Mouse (Mus musculus) heart, adult 2 months (tissue): Measurements from ENCODE around the gene Dhrs7c. TPM values are rescaled to one million over a fixed set of nuclear protein-coding genes. Genes with fewer than 3 reads are reported as not detected.

Experiments
- DNase-seq, 2 experiments: peaks; one replicate each; pipeline ENCODE4 v3.0.0; 2021
- H3K27ac ChIP-seq: fragments of 200-600 bp; 2 replicates; pipeline ENCODE4 v1.8.1; 2022
- H3K27me3 ChIP-seq: fragments of 200-500 bp; 2 replicates; pipeline ENCODE4 v1.6.1; 2012; ENCODE audit warnings: mild to moderate bottlenecking, low read length, inconsistent platforms, mixed read lengths; ENCODE audit not compliant: control insufficient read depth, insufficient read depth
- H3K36me3 ChIP-seq: fragments of 200-500 bp; 2 replicates; pipeline ENCODE4 v1.6.1; 2012; ENCODE audit warnings: low read length, inconsistent platforms; ENCODE audit not compliant: control insufficient read depth, insufficient read depth
- H3K4me1 ChIP-seq: fragments of 200-500 bp; 2 replicates; pipeline ENCODE4 v1.6.1; 2011; ENCODE audit warnings: low read length; ENCODE audit not compliant: control insufficient read depth, insufficient read depth
- H3K4me3 ChIP-seq: fragments of 200-600 bp; 2 replicates; pipeline ENCODE4 v1.8.1; 2022
- H3K79me2 ChIP-seq: fragments of 200-500 bp; replicated peaks from 2 replicates; pipeline ENCODE4 v1.6.1; 2012; ENCODE audit warnings: mild to moderate bottlenecking, inconsistent platforms, low read length, moderate library complexity, mixed read lengths; ENCODE audit not compliant: control insufficient read depth, insufficient read depth
- H3K9ac ChIP-seq: fragments of 200-500 bp; 2 replicates; pipeline ENCODE4 v1.6.1; 2012; ENCODE audit warnings: low read depth, mild to moderate bottlenecking, control low read depth, inconsistent platforms, low read length, mixed read lengths
- CTCF ChIP-seq: fragments of 200-600 bp; IDR thresholded peaks from 2 replicates; pipeline ENCODE4 v1.8.1; 2022; ENCODE audit warnings: antibody characterized with exemption, mild to moderate bottlenecking, moderate library complexity
- EP300 ChIP-seq: fragments of 200-500 bp; IDR thresholded peaks from 2 replicates; pipeline ENCODE4 v1.6.1; 2011; ENCODE audit warnings: low read depth, low read length, control low read depth; ENCODE audit not compliant: insufficient read depth
- POLR2A ChIP-seq: fragments of 200-500 bp; IDR thresholded peaks from 2 replicates; pipeline ENCODE4 v1.6.1; 2011; ENCODE audit warnings: mild to moderate bottlenecking, low read depth, low read length, control low read depth; ENCODE audit not compliant: insufficient read depth
- WGBS: fragments of 180-500 bp; shearing (Covaris S2); methylation state at CpG from one replicate; pipeline ENCODE4 v1.1.7; 2018; 5-methylcytosine and 5-hydroxymethylcytosine counted together
- intact Hi-C: fragments of 180-260 bp; cut with DNase I; formaldehyde crosslinking; loops from one replicate; pipeline ENCODE4 v1.15.1; 2025
- polyA plus RNA-seq: library from polyadenylated mRNA; depleted of rRNA; stranded (reverse); fragments of >200 nt; gene quantifications from 2 replicates; pipeline ENCODE4 v1.2.3, GENCODE M21; 2012; rRNA removed
- total RNA-seq, 2 experiments: library from RNA; stranded (reverse); gene quantifications; 2 replicates each; pipeline ENCODE4 v1.2.3; 2021

Dhrs7c gene
- total and polyA plus RNA-seq, 3 experiments: 178 to 217 (median 214) TPM

DNA sequence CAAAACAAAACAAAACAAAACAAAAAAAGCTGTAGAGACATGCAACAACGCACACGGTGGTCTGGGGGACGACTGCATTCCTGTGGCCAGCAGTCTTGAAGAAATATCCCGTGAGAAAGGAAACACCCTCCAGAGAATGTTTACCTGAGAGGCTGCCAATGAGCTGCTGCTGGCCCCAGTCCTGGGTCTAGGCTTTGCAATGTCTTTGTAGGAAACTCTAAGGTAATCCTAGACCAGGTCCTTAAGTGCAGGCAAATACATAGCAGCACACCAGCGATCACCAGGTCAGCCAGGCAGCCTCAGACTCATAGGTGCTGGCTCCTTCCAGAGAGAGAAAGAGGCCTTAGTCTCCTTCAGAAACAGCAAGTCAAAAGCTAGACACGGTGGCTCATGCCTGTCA is 56.0 kb downstream of the Dhrs7c start:
- H3K27ac ChIP-seq: no peak overlapping the region
- intact Hi-C loops: loop anchor here (2.0 kb wide), 1 partner anchor 35 kb away; no protein-coding TSS in a partner anchor
- H3K79me2 ChIP-seq: no peaks in the 10 kb centered on the region
- H3K27me3 ChIP-seq: no peaks in the 10 kb centered on the region
- no peaks in the 10 kb centered on the region for H3K4me1 ChIP-seq
- DNase-seq: no peak
- no peaks in the 10 kb centered on the region for H3K36me3 ChIP-seq
- no peak overlapping the region for H3K4me3 ChIP-seq
- 57% methylated on average over 6 of the region's 6 CpGs for WGBS
- TF ChIP-seq CTCF (no peak), POLR2A (no peak), EP300 (no peak)
- H3K9ac ChIP-seq: no peak overlapping the region

DNA sequence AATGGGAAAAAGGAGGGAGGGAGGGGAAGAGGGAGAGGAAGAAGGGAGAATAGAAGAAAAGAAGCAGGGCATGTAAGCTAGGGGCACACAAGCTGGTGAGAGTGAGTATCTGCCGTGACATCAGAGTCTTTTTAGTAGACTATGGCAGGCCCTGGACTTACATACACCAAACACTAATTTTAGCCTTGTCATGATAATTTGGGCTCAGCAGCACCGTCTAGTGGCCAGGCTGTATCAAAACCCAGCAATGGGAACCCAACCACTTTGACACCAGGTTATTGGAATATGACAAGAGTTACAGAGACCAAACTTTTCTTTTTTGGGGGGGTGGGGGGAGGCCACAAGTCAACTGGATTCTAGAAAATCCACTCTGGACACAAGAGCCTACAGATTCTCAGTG is 57.0 kb downstream of the Dhrs7c start:
- Histone ChIP-seq H3K27ac (no peak overlapping the region), H3K4me3 (no peak overlapping the region), H3K27me3 (no peaks in the 10 kb centered on the region), H3K79me2 (no peaks in the 10 kb centered on the region), H3K9ac (no peak overlapping the region), H3K36me3 (no peaks in the 10 kb centered on the region), H3K4me1 (no peaks in the 10 kb centered on the region)
- 23% methylated on average over 2 of the region's 2 CpGs for WGBS
- peak; percentile 17 to 44 for DNase-seq
- TF ChIP-seq CTCF (peak; percentile 74), EP300 (no peak)
- intact Hi-C loops: loop anchor here (2.0 kb wide), 1 partner anchor 36 kb away; no protein-coding TSS in a partner anchor

DNA sequence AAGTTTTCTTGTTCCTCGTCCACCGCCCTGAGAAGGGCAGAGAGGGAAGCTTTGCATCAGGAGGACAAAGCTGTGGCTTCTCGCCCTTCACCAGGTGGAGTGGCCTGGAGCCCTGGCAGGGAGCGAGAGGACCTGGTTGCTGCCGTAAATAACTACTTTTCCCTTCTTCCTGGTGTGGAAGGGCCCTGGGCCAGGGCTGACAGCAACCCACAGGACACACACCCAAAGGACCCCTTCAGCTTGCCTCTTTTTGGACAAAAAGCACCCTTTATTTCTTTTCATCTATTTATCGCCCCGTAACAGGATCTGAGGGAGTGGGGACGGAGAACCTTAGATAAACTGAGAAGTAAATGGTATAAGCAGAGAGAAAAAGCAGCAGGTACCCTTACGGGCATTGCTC is 60.5 kb downstream of the Dhrs7c start:
- H3K27ac ChIP-seq: no peak overlapping the region
- H3K27me3 ChIP-seq: no peaks in the 10 kb centered on the region
- no peaks in the 10 kb centered on the region for H3K79me2 ChIP-seq
- DNase-seq: no peak
- intact Hi-C loops: no loop called here
- H3K4me1 ChIP-seq: no peaks in the 10 kb centered on the region
- H3K36me3 ChIP-seq: no peaks in the 10 kb centered on the region
- WGBS: 88% methylated on average over 9 of the region's 9 CpGs
- H3K4me3 ChIP-seq: no peak overlapping the region
- TF ChIP-seq CTCF: no peak
- no peak for TF ChIP-seq POLR2A
- no peak for TF ChIP-seq EP300
- no peak overlapping the region for H3K9ac ChIP-seq

DNA sequence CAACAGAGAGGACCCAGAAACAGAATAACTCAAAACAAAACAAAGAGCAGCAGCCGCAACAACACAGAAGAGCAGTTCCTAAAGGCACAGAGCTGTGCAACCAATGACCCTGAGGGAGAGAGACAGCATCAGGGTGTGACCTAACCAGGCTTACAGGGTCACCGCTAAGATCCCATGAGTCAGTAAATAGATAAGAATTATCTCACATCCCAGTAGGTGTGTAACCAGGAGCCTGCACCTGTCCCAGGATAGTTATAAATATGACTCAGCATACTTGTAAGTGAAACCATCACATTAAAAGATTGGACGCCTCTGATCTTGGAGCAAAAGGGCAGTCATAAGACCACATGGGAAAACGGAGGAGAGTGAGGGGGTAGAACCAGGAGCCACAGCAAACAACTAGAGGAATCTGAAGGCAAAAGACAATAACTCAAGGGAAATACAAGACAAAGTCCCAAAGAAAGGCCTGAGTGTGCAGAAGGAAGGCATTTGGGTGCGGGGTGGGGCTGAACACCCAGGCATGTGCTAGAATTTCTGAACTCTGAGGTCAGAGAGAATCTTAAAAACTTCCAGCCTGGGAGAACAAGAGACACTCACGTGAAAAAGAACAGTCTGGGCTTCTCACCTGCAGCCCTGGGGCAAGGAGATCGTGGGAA is 62.9 kb downstream of the Dhrs7c start:
- 64% methylated on average over 7 of the region's 7 CpGs for WGBS
- Histone ChIP-seq H3K36me3 (no peaks in the 10 kb centered on the region), H3K27me3 (no peaks in the 10 kb centered on the region), H3K79me2 (no peaks in the 10 kb centered on the region), H3K9ac (no peak overlapping the region), H3K4me3 (no peak overlapping the region), H3K27ac (peak overlapping the region; percentile 33; the same call in 1 of the 2 replicates), H3K4me1 (no peaks in the 10 kb centered on the region)
- no peak for TF ChIP-seq POLR2A
- no peak for TF ChIP-seq EP300
- no peak for TF ChIP-seq CTCF
- no peak for DNase-seq
- intact Hi-C loops: no loop called here

DNA sequence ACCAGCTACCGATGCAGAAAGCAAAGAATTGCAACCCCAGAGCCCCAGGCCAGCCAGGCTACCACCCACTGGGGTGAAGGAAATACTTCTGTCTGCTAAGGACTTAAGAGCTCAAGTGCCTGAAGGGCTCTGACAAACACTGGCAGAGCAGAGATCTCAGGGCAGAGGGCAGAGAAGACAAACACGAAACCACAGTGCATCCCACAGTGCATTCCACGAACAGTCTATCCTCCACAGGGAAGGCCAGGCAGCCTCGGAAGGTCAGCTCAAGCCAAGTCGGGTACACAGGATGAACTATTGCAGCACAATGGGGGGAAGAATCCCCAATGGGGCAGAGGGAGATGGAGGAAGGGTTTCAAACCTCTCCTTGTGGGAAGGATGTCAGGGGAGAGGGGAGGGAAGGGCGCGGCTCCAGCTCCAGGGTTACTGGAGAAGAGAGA is 63.4 kb downstream of the Dhrs7c start:
- Histone ChIP-seq H3K4me3 (no peak overlapping the region), H3K79me2 (no peaks in the 10 kb centered on the region), H3K4me1 (no peaks in the 10 kb centered on the region), H3K9ac (no peak overlapping the region), H3K27me3 (no peaks in the 10 kb centered on the region), H3K36me3 (no peaks in the 10 kb centered on the region), H3K27ac (peak overlapping the region; percentile 33; the same call in 1 of the 2 replicates)
- intact Hi-C loops: no loop called here
- WGBS: 26% methylated on average over 7 of the region's 7 CpGs
- DNase-seq: no peak
- TF ChIP-seq EP300 (0 out of 2 replicates have a peak, but pooled peaks have one; percentile 18), POLR2A (no peak), CTCF (no peak)

DNA sequence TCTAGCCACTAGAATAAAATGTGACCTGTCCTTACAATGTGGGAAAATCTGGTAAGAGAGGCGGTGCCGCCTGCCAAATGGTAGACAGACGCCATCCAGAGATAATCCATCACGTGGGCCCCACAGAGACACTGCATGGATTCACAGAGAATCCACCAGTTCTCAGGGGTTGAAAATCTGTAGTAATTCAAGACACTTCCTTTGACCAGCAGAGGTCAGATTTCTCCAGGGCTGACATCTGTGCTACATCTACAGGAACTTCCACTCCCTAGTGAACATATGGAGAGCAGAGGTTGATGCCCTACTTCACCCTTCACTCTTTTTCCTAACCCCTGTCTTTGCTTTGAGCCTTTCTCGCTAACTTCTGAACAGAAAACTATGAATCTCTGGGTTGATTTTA is 67.1 kb downstream of the Dhrs7c start:
- H3K4me1 ChIP-seq: no peaks in the 10 kb centered on the region
- intact Hi-C loops: no loop called here
- H3K36me3 ChIP-seq: no peaks in the 10 kb centered on the region
- no peak overlapping the region for H3K9ac ChIP-seq
- no peaks in the 10 kb centered on the region for H3K27me3 ChIP-seq
- DNase-seq: no peak
- no peak overlapping the region for H3K27ac ChIP-seq
- H3K79me2 ChIP-seq: no peaks in the 10 kb centered on the region
- 72% methylated on average over 5 of the region's 5 CpGs for WGBS
- TF ChIP-seq CTCF (peak; percentile 36), EP300 (no peak)
- H3K4me3 ChIP-seq: no peak overlapping the region

Other genes starting within 250 kb of the Dhrs7c start
- gene Rcvrn, start 102.9 kb upstream of the Dhrs7c start, total RNA-seq: not detected
- gene Rcvrn, start 102.9 kb upstream of the Dhrs7c start, polyA plus RNA-seq: not detected in 2 replicates
- gene Glp2r, start 27.0 kb upstream of the Dhrs7c start, total RNA-seq: not detected
- not detected in 2 replicates for gene Glp2r, start 27.0 kb upstream of the Dhrs7c start, polyA plus RNA-seq
- gene Gsg1l2, start 23.6 kb upstream of the Dhrs7c start, total RNA-seq: not detected
- not detected in 2 replicates for gene Gsg1l2, start 23.6 kb upstream of the Dhrs7c start, polyA plus RNA-seq
- gene Usp43, start 124.0 kb downstream of the Dhrs7c start, total RNA-seq: 1 to 10 TPM; 1.6 to 1.7 TPM
- gene Usp43, start 124.0 kb downstream of the Dhrs7c start, polyA plus RNA-seq: 1.1 and 1.4 TPM in 2 replicates
- gene Cfap52, start 167.5 kb downstream of the Dhrs7c start, total RNA-seq: not detected
- 0.12 and 0.64 TPM in 2 replicates for gene Cfap52, start 167.5 kb downstream of the Dhrs7c start, polyA plus RNA-seq
- gene Stx8, start 168.0 kb downstream of the Dhrs7c start, total RNA-seq: 10 to 100 TPM; 22.6 to 29.1 TPM
- 6.7 and 10.2 TPM in 2 replicates for gene Stx8, start 168.0 kb downstream of the Dhrs7c start, polyA plus RNA-seq